Mouse (Mus musculus): ENCODE measurements around the gene Scn1a. TPM values are rescaled to one million over a fixed set of nuclear protein-coding genes. Genes with fewer than 3 reads are reported as not detected.

Scn1a gene
- total and polyA plus RNA-seq, 2 experiments from 2014 or later, result 0.03 TPM; not detected in 1

DNA sequence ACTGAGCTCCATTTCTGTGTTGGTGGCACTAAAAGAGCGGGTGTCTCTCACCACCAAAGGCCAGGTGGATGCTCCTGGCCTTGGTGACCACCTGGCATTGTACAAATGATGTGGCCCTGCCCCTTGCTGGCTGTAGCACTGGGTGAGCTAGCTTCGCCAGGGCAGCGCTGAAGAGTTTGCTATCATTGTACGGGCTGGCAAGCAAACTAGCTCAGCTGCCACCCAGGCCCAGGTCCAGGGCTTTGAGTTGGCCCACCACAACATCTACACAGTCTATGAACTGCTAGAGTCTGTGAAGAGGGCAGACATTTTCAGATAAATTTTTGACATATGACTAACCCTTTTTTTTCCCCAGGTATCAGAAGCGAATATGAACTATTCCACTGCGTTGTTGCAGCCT lies 23.3 kb upstream of the Scn1a start:
- no peaks in the 10 kb centered on the region for H3K36me3 ChIP-seq (replicated peaks; ENCODE audit: control insufficient read depth, insufficient read depth, low read length)
- TF ChIP-seq CTCF (IDR thresholded peaks at IDR 0.05; ENCODE audit: low read depth), result no peak
- no peak for TF ChIP-seq EP300 (IDR thresholded peaks at IDR 0.05; ENCODE audit: low read depth)
- ATAC-seq (ENCODE audit: insufficient read depth, low read depth) (no peak), DNase-seq (ENCODE audit: low spot score) (no peak)
- H3K4me1 ChIP-seq (ENCODE audit: control insufficient read depth, insufficient read depth), result no peaks in the 10 kb centered on the region
- no peak overlapping the region for H3K4me3 ChIP-seq (ENCODE audit: low read depth, low read length)
- H3K27me3 ChIP-seq (ENCODE audit: control insufficient read depth, insufficient read depth, low read length), result no peaks in the 10 kb centered on the region
- H3K9me3 ChIP-seq (replicated peaks; ENCODE audit: control insufficient read depth, low read length), result no peaks in the 10 kb centered on the region
- H3K4me2 ChIP-seq (ENCODE audit: low read depth, low read length), result no peak overlapping the region
- WGBS, result 79% methylated on average over 6 of the region's 6 CpGs
- H3K9ac ChIP-seq (replicated peaks; ENCODE audit: low read depth, low read length), result no peak overlapping the region
- H3K27ac ChIP-seq (ENCODE audit: low read depth), result no peak overlapping the region

GRCm38 (mm10) chr2:66462458-66462857 lies 21.8 kb upstream of the Scn1a start:
- 90% methylated on average over 1 of the region's 1 CpGs for WGBS
- Histone ChIP-seq H3K4me2 (ENCODE audit: low read depth, low read length) (no peak overlapping the region), H3K4me1 (ENCODE audit: control insufficient read depth, insufficient read depth) (no peaks in the 10 kb centered on the region), H3K27ac (ENCODE audit: low read depth) (no peak overlapping the region), H3K36me3 (replicated peaks; ENCODE audit: control insufficient read depth, insufficient read depth, low read length) (no peaks in the 10 kb centered on the region), H3K9me3 (replicated peaks; ENCODE audit: control insufficient read depth, low read length) (no peaks in the 10 kb centered on the region), H3K9ac (replicated peaks; ENCODE audit: low read depth, low read length) (no peak overlapping the region), H3K27me3 (ENCODE audit: control insufficient read depth, insufficient read depth, low read length) (no peaks in the 10 kb centered on the region), H3K4me3 (ENCODE audit: low read depth, low read length) (no peak overlapping the region)
- no peak for ATAC-seq (ENCODE audit: insufficient read depth, low read depth)
- DNase-seq (ENCODE audit: low spot score), result no peak
- no peak for TF ChIP-seq EP300 (IDR thresholded peaks at IDR 0.05; ENCODE audit: low read depth)
- TF ChIP-seq CTCF (IDR thresholded peaks at IDR 0.05; ENCODE audit: low read depth), result no peak

DNA sequence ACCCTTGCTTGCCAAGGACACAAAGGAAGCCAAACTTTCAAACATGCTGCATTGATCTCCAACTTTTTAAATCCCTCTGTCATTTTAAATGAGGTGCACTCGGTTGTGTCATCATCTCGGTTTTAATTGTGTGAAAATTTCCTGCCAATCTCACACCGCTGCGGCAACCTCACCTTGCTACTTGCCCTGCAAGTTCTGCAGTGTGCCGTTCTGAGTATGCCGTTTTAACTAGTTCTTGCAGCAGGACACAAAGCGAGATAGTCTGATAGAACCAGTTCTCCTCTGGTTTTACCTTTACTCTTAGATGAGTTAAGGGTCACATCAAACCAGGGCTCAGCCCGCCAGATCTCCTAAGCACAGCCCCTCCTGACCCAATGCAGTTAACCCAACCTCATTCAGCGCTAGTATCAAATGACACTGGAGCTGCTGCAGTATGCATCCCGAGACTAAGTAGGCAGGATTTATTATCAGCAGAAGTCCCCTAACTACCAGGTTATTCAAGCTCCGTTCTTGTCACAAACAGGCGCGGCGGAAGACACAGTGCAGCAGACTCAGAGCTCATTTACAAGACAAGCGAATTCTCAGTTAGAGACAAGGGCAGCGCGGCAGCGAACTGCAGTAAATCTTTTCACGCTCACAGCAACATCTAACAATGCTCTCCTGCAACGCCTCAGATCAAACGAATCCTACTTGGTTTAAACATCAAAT lies 722 bp downstream of the Scn1a start:
- Histone ChIP-seq H3K4me3 (ENCODE audit: low read depth, low read length) (peak overlapping the region; percentile 22), H3K9me3 (replicated peaks; ENCODE audit: control insufficient read depth, low read length) (no peaks in the 10 kb centered on the region), H3K36me3 (replicated peaks; ENCODE audit: control insufficient read depth, insufficient read depth, low read length) (no peaks in the 10 kb centered on the region), H3K4me1 (ENCODE audit: control insufficient read depth, insufficient read depth) (no peaks in the 10 kb centered on the region), H3K9ac (replicated peaks; ENCODE audit: low read depth, low read length) (no peak overlapping the region), H3K27me3 (ENCODE audit: control insufficient read depth, insufficient read depth, low read length) (no peaks in the 10 kb centered on the region), H3K4me2 (ENCODE audit: low read depth, low read length) (peak overlapping the region; percentile 45), H3K27ac (ENCODE audit: low read depth) (no peak overlapping the region)
- DNase-seq (ENCODE audit: low spot score), result no peak
- TF ChIP-seq CTCF (IDR thresholded peaks at IDR 0.05; ENCODE audit: low read depth) (no peak), EP300 (IDR thresholded peaks at IDR 0.05; ENCODE audit: low read depth) (no peak)
- ATAC-seq (ENCODE audit: insufficient read depth, low read depth), result no peak
- 10% methylated on average over 21 of the region's 21 CpGs for WGBS

GRCm38 (mm10) chr2:66436286-66436685 lies 4.4 kb downstream of the Scn1a start:
- no peak overlapping the region for H3K4me2 ChIP-seq (ENCODE audit: low read depth, low read length)
- no peak overlapping the region for H3K9ac ChIP-seq (replicated peaks; ENCODE audit: low read depth, low read length)
- TF ChIP-seq EP300 (IDR thresholded peaks at IDR 0.05; ENCODE audit: low read depth) (no peak), CTCF (IDR thresholded peaks at IDR 0.05; ENCODE audit: low read depth) (no peak)
- H3K9me3 ChIP-seq (replicated peaks; ENCODE audit: control insufficient read depth, low read length), result no peaks in the 10 kb centered on the region
- no peak overlapping the region for H3K4me3 ChIP-seq (ENCODE audit: low read depth, low read length)
- no peaks in the 10 kb centered on the region for H3K36me3 ChIP-seq (replicated peaks; ENCODE audit: control insufficient read depth, insufficient read depth, low read length)
- 62% methylated on average over 3 of the region's 3 CpGs for WGBS
- H3K27ac ChIP-seq (ENCODE audit: low read depth), result no peak overlapping the region
- no peak for ATAC-seq (ENCODE audit: insufficient read depth, low read depth)
- no peaks in the 10 kb centered on the region for H3K4me1 ChIP-seq (ENCODE audit: control insufficient read depth, insufficient read depth)
- no peak for DNase-seq (ENCODE audit: low spot score)
- H3K27me3 ChIP-seq (ENCODE audit: control insufficient read depth, insufficient read depth, low read length), result no peaks in the 10 kb centered on the region

GRCm38 (mm10) chr2:66409740-66410290 lies 30.8 kb downstream of the Scn1a start:
- peak; percentile 30 for DNase-seq (ENCODE audit: low spot score)
- under 1% methylated on average over 14 of the region's 14 CpGs for WGBS

More at GRCm38 (mm10) chr2:66409740-66410290, 30.8 kb downstream of the Scn1a start:
- Histone ChIP-seq H3K36me3 (replicated peaks; ENCODE audit: control insufficient read depth, insufficient read depth, low read length) (no peaks in the 10 kb centered on the region), H3K4me2 (ENCODE audit: low read depth, low read length) (peak overlapping the region; percentile 91), H3K9me3 (replicated peaks; ENCODE audit: control insufficient read depth, low read length) (no peaks in the 10 kb centered on the region), H3K27ac (ENCODE audit: low read depth) (no peak overlapping the region), H3K27me3 (ENCODE audit: control insufficient read depth, insufficient read depth, low read length) (peaks cover 14% of the 10 kb centered on the region; the same call in 1 of the 2 replicates), H3K4me1 (ENCODE audit: control insufficient read depth, insufficient read depth) (0 out of 2 replicates have a peak, but pooled peaks cover 9% of the 10 kb centered on the region), H3K9ac (replicated peaks; ENCODE audit: low read depth, low read length) (no peak overlapping the region; the same call in 1 of the 2 replicates), H3K4me3 (ENCODE audit: low read depth, low read length) (peak overlapping the region; percentile 50)
- peak; percentile 74 for TF ChIP-seq CTCF (IDR thresholded peaks at IDR 0.05; ENCODE audit: low read depth)
- no peak for TF ChIP-seq EP300 (IDR thresholded peaks at IDR 0.05; ENCODE audit: low read depth)
- ATAC-seq (ENCODE audit: insufficient read depth, low read depth), result no peak
